Mouse (Mus musculus): ENCODE results near the gene Musk. TPM values are rescaled to one million over a fixed set of nuclear protein-coding genes. Genes with fewer than 3 reads are reported as not detected.

The Musk gene
- polyA plus RNA-seq, 1 experiment from 2014 or later, result 0.20 TPM

DNA sequence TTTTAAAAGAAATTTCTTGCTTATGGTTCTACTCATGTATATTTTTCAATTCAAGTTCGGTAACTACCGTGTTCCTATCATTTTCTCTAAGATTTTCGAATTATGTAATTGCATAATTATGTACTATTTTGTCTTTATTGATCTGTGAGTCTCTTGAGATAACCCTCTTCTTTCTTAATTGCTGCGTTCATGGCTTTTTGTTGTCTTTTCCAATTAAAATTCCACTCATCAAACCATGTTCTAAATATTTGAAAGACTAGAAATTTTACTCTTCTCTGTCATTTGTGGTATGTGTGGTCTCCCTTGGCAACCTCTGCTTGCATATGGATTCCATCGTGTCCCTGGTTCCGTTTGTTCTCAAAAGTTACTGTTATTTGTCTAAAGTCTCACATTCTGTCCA is 79.6 kb downstream of the Musk start:
- Histone ChIP-seq H3K4me2 (ENCODE audit: low read length) (no peak overlapping the region), H3K36me3 (ENCODE audit: control insufficient read depth, insufficient read depth, low read length) (no peaks in the 10 kb centered on the region), H3K27me3 (ENCODE audit: control insufficient read depth, insufficient read depth, low read depth, low read length) (no peaks in the 10 kb centered on the region), H3K4me3 (ENCODE audit: low read depth, low read length) (no peak overlapping the region), H3K9ac (ENCODE audit: low read depth, low read length) (no peak overlapping the region), H3K9me3 (replicated peaks; ENCODE audit: control insufficient read depth, low read length, poor library complexity, severe bottlenecking) (no peaks in the 10 kb centered on the region), H3K27ac (ENCODE audit: low read length) (no peak overlapping the region), H3K4me1 (ENCODE audit: control insufficient read depth, insufficient read depth, low read length) (no peaks in the 10 kb centered on the region)
- ATAC-seq, result no peak
- WGBS, result 86% methylated on average over 6 of the region's 6 CpGs

GRCm38 (mm10) chr4:58371106-58371505 is 85.3 kb downstream of the Musk start:
- Histone ChIP-seq H3K27ac (ENCODE audit: low read length) (no peak overlapping the region), H3K27me3 (ENCODE audit: control insufficient read depth, insufficient read depth, low read depth, low read length) (no peaks in the 10 kb centered on the region), H3K4me3 (ENCODE audit: low read depth, low read length) (no peak overlapping the region), H3K9ac (ENCODE audit: low read depth, low read length) (no peak overlapping the region), H3K4me2 (ENCODE audit: low read length) (no peak overlapping the region), H3K9me3 (replicated peaks; ENCODE audit: control insufficient read depth, low read length, poor library complexity, severe bottlenecking) (no peaks in the 10 kb centered on the region), H3K4me1 (ENCODE audit: control insufficient read depth, insufficient read depth, low read length) (no peaks in the 10 kb centered on the region), H3K36me3 (ENCODE audit: control insufficient read depth, insufficient read depth, low read length) (no peaks in the 10 kb centered on the region)
- 79% methylated on average over 1 of the region's 1 CpGs for WGBS
- no peak for ATAC-seq

- WGBS, result 86% methylated on average over 10 of the region's 10 CpGs
Observed at GRCm38 (mm10) chr4:58373599-58373998, 87.8 kb downstream of the Musk start.

DNA sequence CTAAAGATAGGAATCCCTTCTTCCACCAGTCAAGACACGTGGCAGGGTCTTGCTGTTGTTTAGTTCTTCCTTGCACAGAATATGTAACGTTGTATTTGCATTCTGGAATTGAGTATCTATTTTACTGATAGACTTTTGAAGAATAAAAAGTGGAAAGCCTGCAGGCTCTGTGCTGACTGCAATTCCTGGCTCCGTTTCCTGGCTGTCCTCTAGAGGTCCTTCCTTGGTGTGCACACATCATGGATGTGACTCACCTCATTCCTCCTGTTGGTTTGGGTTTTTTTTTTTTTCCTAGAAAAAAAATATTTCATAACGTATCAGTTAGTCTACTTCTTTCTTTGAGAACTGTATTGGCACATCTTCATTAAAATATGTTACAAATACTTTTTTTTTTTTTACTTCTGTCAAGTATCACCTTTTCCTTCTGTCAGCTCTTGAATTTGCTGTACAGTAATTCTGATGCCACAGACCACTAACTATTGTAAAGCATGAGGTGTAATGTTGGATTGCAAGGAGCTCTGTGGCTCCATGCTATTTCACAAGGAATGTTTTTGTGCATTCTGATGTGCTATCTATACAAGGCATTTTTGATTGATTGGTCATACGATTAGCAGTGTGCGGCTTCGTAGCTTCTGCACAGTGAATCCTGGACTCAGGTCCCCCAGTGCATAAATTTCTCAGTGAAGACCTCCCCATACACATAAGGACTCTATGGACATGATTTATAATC is 88.5 kb downstream of the Musk start:
- H3K9me3 ChIP-seq (replicated peaks; ENCODE audit: control insufficient read depth, low read length, poor library complexity, severe bottlenecking), result no peaks in the 10 kb centered on the region
- H3K4me2 ChIP-seq (ENCODE audit: low read length), result no peak overlapping the region
- ATAC-seq, result no peak
- no peak overlapping the region for H3K4me3 ChIP-seq (ENCODE audit: low read depth, low read length)
- 88% methylated on average over 7 of the region's 7 CpGs for WGBS
- no peaks in the 10 kb centered on the region for H3K36me3 ChIP-seq (ENCODE audit: control insufficient read depth, insufficient read depth, low read length)
- no peaks in the 10 kb centered on the region for H3K27me3 ChIP-seq (ENCODE audit: control insufficient read depth, insufficient read depth, low read depth, low read length)
- H3K27ac ChIP-seq (ENCODE audit: low read length), result no peak overlapping the region
- H3K9ac ChIP-seq (ENCODE audit: low read depth, low read length), result no peak overlapping the region
- no peaks in the 10 kb centered on the region for H3K4me1 ChIP-seq (ENCODE audit: control insufficient read depth, insufficient read depth, low read length)

More at GRCm38 (mm10) chr4:58373599-58373998, 87.8 kb downstream of the Musk start:
- H3K27ac ChIP-seq (ENCODE audit: low read length), result no peak overlapping the region
- no peak overlapping the region for H3K9ac ChIP-seq (ENCODE audit: low read depth, low read length)
- H3K27me3 ChIP-seq (ENCODE audit: control insufficient read depth, insufficient read depth, low read depth, low read length), result no peaks in the 10 kb centered on the region
- ATAC-seq, result no peak
- H3K9me3 ChIP-seq (replicated peaks; ENCODE audit: control insufficient read depth, low read length, poor library complexity, severe bottlenecking), result no peaks in the 10 kb centered on the region
- no peaks in the 10 kb centered on the region for H3K4me1 ChIP-seq (ENCODE audit: control insufficient read depth, insufficient read depth, low read length)
- H3K36me3 ChIP-seq (ENCODE audit: control insufficient read depth, insufficient read depth, low read length), result no peaks in the 10 kb centered on the region
- H3K4me3 ChIP-seq (ENCODE audit: low read depth, low read length), result no peak overlapping the region
- H3K4me2 ChIP-seq (ENCODE audit: low read length), result no peak overlapping the region

- H3K4me3 ChIP-seq (ENCODE audit: low read depth, low read length), result no peak overlapping the region
- H3K4me2 ChIP-seq (ENCODE audit: low read length), result no peak overlapping the region
- ATAC-seq, result no peak
- H3K36me3 ChIP-seq (ENCODE audit: control insufficient read depth, insufficient read depth, low read length), result no peaks in the 10 kb centered on the region
- no peak overlapping the region for H3K9ac ChIP-seq (ENCODE audit: low read depth, low read length)
- no peaks in the 10 kb centered on the region for H3K27me3 ChIP-seq (ENCODE audit: control insufficient read depth, insufficient read depth, low read depth, low read length)
- H3K9me3 ChIP-seq (replicated peaks; ENCODE audit: control insufficient read depth, low read length, poor library complexity, severe bottlenecking), result no peaks in the 10 kb centered on the region
- 92% methylated on average over 4 of the region's 4 CpGs for WGBS
- no peak overlapping the region for H3K27ac ChIP-seq (ENCODE audit: low read length)
- H3K4me1 ChIP-seq (ENCODE audit: control insufficient read depth, insufficient read depth, low read length), result no peaks in the 10 kb centered on the region
Observed at GRCm38 (mm10) chr4:58379186-58379585, 93.4 kb downstream of the Musk start.

DNA sequence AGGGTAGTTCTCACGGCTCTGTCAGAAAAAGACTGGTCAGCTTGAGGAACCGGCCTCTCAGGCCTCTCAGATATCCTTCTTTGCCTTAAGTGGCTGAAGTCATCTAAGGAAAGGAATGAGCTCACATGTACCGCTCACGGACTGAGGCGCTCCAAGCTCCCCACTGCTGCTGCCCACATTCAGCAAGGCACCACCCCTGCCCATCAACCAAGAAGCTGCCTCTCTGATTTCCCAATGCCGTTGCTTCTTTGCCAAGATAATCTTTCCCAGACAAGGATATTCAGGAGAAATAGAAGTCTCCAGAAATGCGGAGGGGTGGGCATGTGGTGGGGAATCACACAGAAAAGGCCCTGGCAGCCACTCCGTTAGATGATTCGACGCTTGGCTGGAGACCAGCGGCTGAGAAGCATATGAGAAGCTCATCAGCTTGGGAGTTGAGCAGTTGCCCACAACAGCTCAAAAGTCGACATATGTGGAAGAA is 115.1 kb downstream of the Musk start:
- WGBS, result 92% methylated on average over 12 of the region's 12 CpGs
- no peaks in the 10 kb centered on the region for H3K36me3 ChIP-seq (ENCODE audit: control insufficient read depth, insufficient read depth, low read length)
- H3K9ac ChIP-seq (ENCODE audit: low read depth, low read length), result no peak overlapping the region
- no peak overlapping the region for H3K4me3 ChIP-seq (ENCODE audit: low read depth, low read length)
- no peaks in the 10 kb centered on the region for H3K27me3 ChIP-seq (ENCODE audit: control insufficient read depth, insufficient read depth, low read depth, low read length)
- no peaks in the 10 kb centered on the region for H3K4me1 ChIP-seq (ENCODE audit: control insufficient read depth, insufficient read depth, low read length)
- no peak for ATAC-seq
- no peak overlapping the region for H3K4me2 ChIP-seq (ENCODE audit: low read length)
- no peak overlapping the region for H3K27ac ChIP-seq (ENCODE audit: low read length)
- H3K9me3 ChIP-seq (replicated peaks; ENCODE audit: control insufficient read depth, low read length, poor library complexity, severe bottlenecking), result no peaks in the 10 kb centered on the region

- H3K27me3 ChIP-seq (ENCODE audit: control insufficient read depth, insufficient read depth, low read depth, low read length), result no peaks in the 10 kb centered on the region
- ATAC-seq, result no peak
- no peaks in the 10 kb centered on the region for H3K9me3 ChIP-seq (replicated peaks; ENCODE audit: control insufficient read depth, low read length, poor library complexity, severe bottlenecking)
- H3K27ac ChIP-seq (ENCODE audit: low read length), result no peak overlapping the region
- no peak overlapping the region for H3K9ac ChIP-seq (ENCODE audit: low read depth, low read length)
- H3K36me3 ChIP-seq (ENCODE audit: control insufficient read depth, insufficient read depth, low read length), result no peaks in the 10 kb centered on the region
- 82% methylated on average over 4 of the region's 4 CpGs for WGBS
- no peak overlapping the region for H3K4me3 ChIP-seq (ENCODE audit: low read depth, low read length)
- no peak overlapping the region for H3K4me2 ChIP-seq (ENCODE audit: low read length)
- no peaks in the 10 kb centered on the region for H3K4me1 ChIP-seq (ENCODE audit: control insufficient read depth, insufficient read depth, low read length)
Observed at GRCm38 (mm10) chr4:58401973-58402501, 116.3 kb downstream of the Musk start.

DNA sequence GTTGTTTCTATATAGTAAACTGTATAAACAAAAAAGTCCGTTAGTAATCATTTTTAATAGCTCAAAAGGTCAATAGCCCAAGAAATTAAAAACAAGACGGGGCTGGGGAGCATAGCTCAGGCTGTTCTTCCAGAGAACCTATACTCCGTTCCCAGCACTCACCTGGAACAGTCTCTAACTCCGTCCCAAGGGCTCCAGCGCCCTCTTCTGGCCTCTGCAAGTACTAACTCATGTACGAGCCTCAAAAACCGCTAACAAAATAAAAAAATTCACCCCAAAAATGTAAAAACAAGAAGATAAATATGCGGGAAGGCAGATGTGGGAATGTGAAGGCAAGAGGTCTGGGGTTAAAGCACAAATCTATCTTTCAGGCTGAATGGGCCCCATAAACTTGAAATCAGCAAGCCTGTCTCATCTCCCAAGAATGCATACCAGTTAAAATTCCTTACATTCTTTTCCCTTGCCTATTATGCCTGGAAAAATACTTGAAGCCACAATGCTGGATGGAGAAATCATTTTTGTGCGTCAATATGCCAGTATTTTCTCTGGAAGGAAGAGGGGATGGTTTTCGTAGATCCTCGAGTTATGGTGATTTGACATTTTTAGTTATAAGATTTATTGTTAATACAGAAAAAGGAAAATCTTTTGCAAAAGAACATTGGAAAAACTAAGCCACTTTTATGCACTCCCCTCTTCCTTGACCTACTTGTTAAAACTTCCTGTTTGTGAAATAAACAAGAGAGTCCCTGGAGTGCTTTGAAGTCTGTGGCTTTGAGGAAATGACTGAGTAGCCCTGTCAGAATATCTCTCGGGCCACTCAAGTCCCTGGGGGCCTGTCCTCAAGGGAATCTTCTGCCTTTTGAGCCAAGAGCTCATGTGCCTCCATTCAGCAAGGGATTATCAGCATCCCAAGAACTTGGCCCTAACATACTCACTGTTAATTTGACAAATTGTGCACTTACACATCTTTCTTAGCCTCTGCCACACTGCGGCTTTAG is 127.7 kb downstream of the Musk start:
- 81% methylated on average over 13 of the region's 13 CpGs for WGBS

More for the DNA sequence above, 127.7 kb downstream of the Musk start:
- H3K4me1 ChIP-seq (ENCODE audit: control insufficient read depth, insufficient read depth, low read length), result no peaks in the 10 kb centered on the region
- no peak overlapping the region for H3K4me2 ChIP-seq (ENCODE audit: low read length)
- H3K4me3 ChIP-seq (ENCODE audit: low read depth, low read length), result no peak overlapping the region
- H3K27me3 ChIP-seq (ENCODE audit: control insufficient read depth, insufficient read depth, low read depth, low read length), result no peaks in the 10 kb centered on the region
- H3K9ac ChIP-seq (ENCODE audit: low read depth, low read length), result no peak overlapping the region
- no peaks in the 10 kb centered on the region for H3K9me3 ChIP-seq (replicated peaks; ENCODE audit: control insufficient read depth, low read length, poor library complexity, severe bottlenecking)
- no peaks in the 10 kb centered on the region for H3K36me3 ChIP-seq (ENCODE audit: control insufficient read depth, insufficient read depth, low read length)
- ATAC-seq, result no peak
- H3K27ac ChIP-seq (ENCODE audit: low read length), result no peak overlapping the region
